Mouse (Mus musculus): ENCODE measurements at regions not wholly inside any gene's neighbourhood (a gene's known extent, or its start where the extent isn't known, plus 50 kb on each side); places are given as distances from the start of the nearest gene placed in this dataset.

DNA sequence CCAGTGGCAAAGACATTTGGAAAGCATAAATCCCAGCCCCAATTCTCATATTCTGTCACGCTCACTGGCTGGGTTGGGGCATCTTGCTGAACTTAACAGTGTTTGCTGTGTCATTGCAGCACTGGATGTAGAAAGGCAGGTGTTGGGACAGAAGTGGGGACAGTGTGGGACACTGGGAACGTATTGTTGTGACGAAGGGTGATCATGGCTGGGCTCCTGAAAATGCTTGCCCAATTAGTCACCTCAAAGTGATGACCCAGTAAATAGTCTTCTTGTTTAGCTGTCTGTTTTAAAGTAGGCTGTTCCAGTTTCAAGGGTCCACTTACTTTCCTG lies 100.0 kb upstream of the Eya4 start:
- Histone ChIP-seq H3K27ac (no peak overlapping the region), H3K4me3 (no peak overlapping the region)
- TF ChIP-seq CTCF (IDR thresholded peaks at IDR 0.05), result no peak
- intact Hi-C loops (cut with DNase I), result no loop called here
- DNase-seq (ENCODE audit: extremely low spot score in 1 of 2, low spot score in 2 of 2), result no peak

GRCm38 (mm10) chr10:23449860-23450646 lies 99.5 kb upstream of the Eya4 start:
- Histone ChIP-seq H3K4me3 (no peak overlapping the region), H3K27ac (no peak overlapping the region)
- no peak for TF ChIP-seq CTCF (IDR thresholded peaks at IDR 0.05)
- intact Hi-C loops (cut with DNase I), result no loop called here
- no peak for DNase-seq (ENCODE audit: extremely low spot score in 1 of 2, low spot score in 2 of 2)

- no peak for TF ChIP-seq CTCF (IDR thresholded peaks at IDR 0.05)
- Histone ChIP-seq H3K27ac (no peak overlapping the region), H3K4me3 (no peak overlapping the region)
- DNase-seq (ENCODE audit: extremely low spot score in 1 of 2, low spot score in 2 of 2), result no peak
- intact Hi-C loops (cut with DNase I), result no loop called here
Measured at GRCm38 (mm10) chr10:23448976-23449859, 98.6 kb upstream of the Eya4 start.

DNA sequence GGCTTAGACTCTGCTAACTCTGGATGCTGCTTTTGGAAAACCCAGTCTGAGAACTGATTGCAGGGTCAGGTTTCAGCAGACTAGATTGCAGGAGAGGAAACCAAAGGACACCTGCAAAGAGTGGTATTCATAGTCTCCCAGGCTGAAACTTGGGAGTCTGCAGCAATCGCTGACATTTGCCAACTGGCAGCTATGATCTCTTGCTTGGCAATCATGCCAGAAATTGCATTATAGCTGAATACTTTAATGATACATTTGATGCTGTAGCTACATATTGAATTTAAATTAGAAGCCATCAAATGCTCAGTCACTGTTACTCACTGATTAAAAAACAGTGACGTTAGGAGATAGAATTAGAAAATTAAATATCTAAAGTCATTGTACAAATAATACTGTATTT lies 79.8 kb upstream of the Eya4 start:
- no peak for TF ChIP-seq CTCF (IDR thresholded peaks at IDR 0.05)
- H3K4me3 ChIP-seq, result no peak overlapping the region
- H3K27ac ChIP-seq, result no peak overlapping the region
- intact Hi-C loops (cut with DNase I), result no loop called here
- DNase-seq (ENCODE audit: extremely low spot score in 1 of 2, low spot score in 2 of 2), result no peak

GRCm38 (mm10) chr10:23413794-23414518 lies 63.4 kb upstream of the Eya4 start:
- intact Hi-C loops (cut with DNase I), result no loop called here
- DNase-seq (ENCODE audit: extremely low spot score in 1 of 2, low spot score in 2 of 2), result no peak

DNA sequence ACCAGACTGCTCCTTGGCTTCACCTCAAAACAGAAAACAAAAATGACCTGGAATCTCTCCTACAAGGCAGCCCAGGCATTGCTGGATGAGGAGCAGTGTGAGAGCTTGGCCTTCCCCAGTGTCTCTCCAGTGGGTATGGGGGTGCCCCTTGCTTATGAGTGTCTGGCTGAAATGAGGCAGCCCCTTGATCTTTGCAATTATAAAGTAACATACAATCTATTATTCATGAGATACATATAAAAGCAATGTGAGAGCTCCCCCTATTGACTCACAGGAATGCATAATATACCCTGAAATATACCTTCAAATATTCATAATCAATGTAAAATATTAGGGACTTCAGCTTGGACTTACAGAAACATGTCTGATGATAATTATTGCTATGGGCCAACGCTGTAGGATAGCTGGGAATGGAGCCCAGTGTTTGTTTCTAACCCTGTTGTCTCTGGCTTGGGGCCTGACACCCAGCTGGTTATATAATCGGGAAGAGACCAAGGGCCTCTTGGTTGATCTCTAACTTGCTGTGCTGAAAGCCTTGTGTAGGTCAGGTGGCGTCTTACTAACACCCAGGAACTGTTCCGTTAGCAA lies 52.9 kb upstream of the Eya4 start:
- intact Hi-C loops (cut with DNase I), result loop anchor here (1.0 to 10.0 kb wide), 2 partner anchors 287 to 371 kb away; no protein-coding TSS in a partner anchor
- H3K27ac ChIP-seq, result no peak overlapping the region
- TF ChIP-seq CTCF (IDR thresholded peaks at IDR 0.05), result peak; percentile 62
- DNase-seq (ENCODE audit: extremely low spot score in 1 of 2, low spot score in 2 of 2), result no peak
- H3K4me3 ChIP-seq, result no peak overlapping the region

More at GRCm38 (mm10) chr10:23413794-23414518, 63.4 kb upstream of the Eya4 start:
- no peak for TF ChIP-seq CTCF (IDR thresholded peaks at IDR 0.05)
- Histone ChIP-seq H3K27ac (no peak overlapping the region), H3K4me3 (no peak overlapping the region)

Data from left cerebral cortex, adult 2 months (tissue).